Mouse (Mus musculus): Measurements from ENCODE around the gene Sema6d.

- TF ChIP-seq CTCF (IDR thresholded peaks at IDR 0.05; ENCODE audit: low read depth, low read length) (no peak), GATA1 (IDR thresholded peaks at IDR 0.05; ENCODE audit: borderline replicate concordance, low read length) (no peak)
These were observed 432.7 kb downstream of the Sema6d start for GRCm38 (mm10) chr2:124522426-124522825.
